Mouse (Mus musculus) right cerebral cortex, adult 2 months (tissue): ENCODE measurements around the gene Slc25a30.
"Not testable (repeated sequence)": the region's sequence is repeated elsewhere in the genome, so short reads cannot be mapped to it uniquely, and the experiment has no call there.

ENCODE experiments used
- DNase-seq, 2 experiments: peaks; one replicate each; pipeline ENCODE4 v3.0.0; 2021 to 2022; ENCODE audit warnings: low spot score in 2 of 2

The Slc25a30 gene

GRCm38 (mm10) chr14:75786868-75787793, at the start of gene Slc25a30:
TSS of gene Slc25a30 (minus strand) at chr14:75787037.
- peak; percentile 94 to 96 for DNase-seq

- no peak for DNase-seq
These were observed 49.7 kb upstream of the Slc25a30 start for GRCm38 (mm10) chr14:75836579-75836978.

GRCm38 (mm10) chr14:75834739-75835381, 48.0 kb upstream of the Slc25a30 start:
- peak; percentile 51 for DNase-seq

- DNase-seq = peak in 1 of 2 experiments; percentile 55
These were observed 47.5 kb upstream of the Slc25a30 start for GRCm38 (mm10) chr14:75834251-75834738.

- no peak for DNase-seq
These were observed 46.9 kb upstream of the Slc25a30 start for GRCm38 (mm10) chr14:75833546-75834250.

- no peak for DNase-seq
These were observed 46.1 kb upstream of the Slc25a30 start for GRCm38 (mm10) chr14:75832982-75833381.

GRCm38 (mm10) chr14:75832031-75832430, 45.2 kb upstream of the Slc25a30 start:
- DNase-seq = no peak

GRCm38 (mm10) chr14:75829817-75830216, 43.0 kb upstream of the Slc25a30 start:
- DNase-seq = not testable (repeated sequence)

GRCm38 (mm10) chr14:75828866-75829806, 42.3 kb upstream of the Slc25a30 start:
- DNase-seq = peak; percentile 96

GRCm38 (mm10) chr14:75828221-75828620, 41.4 kb upstream of the Slc25a30 start:
- no peak for DNase-seq

- no peak for DNase-seq
These were observed 40.1 kb upstream of the Slc25a30 start for GRCm38 (mm10) chr14:75826851-75827410.

GRCm38 (mm10) chr14:75820007-75820406, 33.2 kb upstream of the Slc25a30 start:
- no peak for DNase-seq

- DNase-seq = no peak
These were observed 32.5 kb upstream of the Slc25a30 start for GRCm38 (mm10) chr14:75819341-75819740.

GRCm38 (mm10) chr14:75818528-75818927, 31.7 kb upstream of the Slc25a30 start:
- no peak for DNase-seq

GRCm38 (mm10) chr14:75809931-75810330, 23.1 kb upstream of the Slc25a30 start:
- no peak for DNase-seq

- no peak for DNase-seq
These were observed 21.0 kb upstream of the Slc25a30 start for GRCm38 (mm10) chr14:75807800-75808199.

GRCm38 (mm10) chr14:75797769-75798386, 11.0 kb upstream of the Slc25a30 start:
- DNase-seq = no peak

GRCm38 (mm10) chr14:75795918-75796317, 9.1 kb upstream of the Slc25a30 start:
- no peak for DNase-seq

- DNase-seq = no peak
These were observed 7.9 kb upstream of the Slc25a30 start for GRCm38 (mm10) chr14:75794726-75795125.

GRCm38 (mm10) chr14:75794324-75794723, 7.5 kb upstream of the Slc25a30 start:
- DNase-seq = no peak
